Mouse (Mus musculus) spleen, postnatal 10 days (tissue): Measurements from ENCODE around the gene Dna2.

Experiments
- DNase-seq, 2 experiments: peaks; one replicate each; pipeline ENCODE4 v3.0.0; 2021 to 2022; ENCODE audit warnings: low spot score in 2 of 2

Gene Dna2

GRCm38 (mm10) chr10:62980039-62980954 is 33.5 kb downstream of the Dna2 start, which contains the start of gene Rufy2:
Gene Rufy2, plus strand, starts transcription at chr10:62980223.
- peak; percentile 77 to 88 for DNase-seq

- peak in 1 of 2 experiments; percentile 29 for DNase-seq
These were observed 37.2 kb downstream of the Dna2 start for GRCm38 (mm10) chr10:62984072-62984471.

GRCm38 (mm10) chr10:62984495-62984894 is 37.7 kb downstream of the Dna2 start:
- DNase-seq = no peak

GRCm38 (mm10) chr10:62987341-62987740 is 40.5 kb downstream of the Dna2 start:
- DNase-seq = peak; percentile 39 to 78

GRCm38 (mm10) chr10:62990636-62991035 is 43.8 kb downstream of the Dna2 start:
- no peak for DNase-seq

- DNase-seq = no peak
These were observed 47.2 kb downstream of the Dna2 start for GRCm38 (mm10) chr10:62993991-62994390.

GRCm38 (mm10) chr10:63000584-63000983 is 53.8 kb downstream of the Dna2 start:
- peak; percentile 24 to 72 for DNase-seq

- no peak for DNase-seq
These were observed 56.4 kb downstream of the Dna2 start for GRCm38 (mm10) chr10:63003252-63003651.

- DNase-seq = no peak
These were observed 57.7 kb downstream of the Dna2 start for GRCm38 (mm10) chr10:63004556-63004955.

GRCm38 (mm10) chr10:63008193-63008592 is 61.4 kb downstream of the Dna2 start:
- DNase-seq = no peak

- no peak for DNase-seq
These were observed 63.4 kb downstream of the Dna2 start for GRCm38 (mm10) chr10:63010268-63010667.

GRCm38 (mm10) chr10:63011556-63011955 is 64.7 kb downstream of the Dna2 start:
- DNase-seq = no peak

GRCm38 (mm10) chr10:63013476-63013875 is 66.7 kb downstream of the Dna2 start:
- no peak for DNase-seq

- DNase-seq = no peak
These were observed 67.3 kb downstream of the Dna2 start for GRCm38 (mm10) chr10:63014168-63014567.

- DNase-seq = no peak
These were observed 72.5 kb downstream of the Dna2 start for GRCm38 (mm10) chr10:63019304-63019703.

GRCm38 (mm10) chr10:63021702-63022101 is 74.9 kb downstream of the Dna2 start:
- DNase-seq = no peak

- no peak for DNase-seq
These were observed 75.8 kb downstream of the Dna2 start for GRCm38 (mm10) chr10:63022541-63023120.

- DNase-seq = peak; percentile 72 to 80
These were observed 76.4 kb downstream of the Dna2 start for GRCm38 (mm10) chr10:63023121-63023748.
